ENCODE assay signal across 9 mouse cellular contexts in genomic region chr14:32472996-32473395, GRCm38 (mm10). TPM values are rescaled to one million over a fixed set of nuclear protein-coding genes. Genes with fewer than 3 reads are reported as not detected.
DNase-seq lines count a peak whose midpoint lies in the region; TF ChIP-seq lines count a peak whose summit lies in the region.
"Had no signal": no experiment of that assay in that cellular context is flagged by ENCODE, and none has a peak within 500 bp of the region (broad histone marks: within the 10 kb centered on the region; RNA-seq: fewer than 3 reads in every experiment).

No protein-coding gene starts in this region.

- DNase-seq in heart, adult 8-10 months (ENCODE audit: low spot score) = peak; percentile 10
- DNase-seq in heart, adult 11 months = no peak
- DNase-seq in R1 (ENCODE audit: low read depth, low spot score) = peak; percentile 75
- DNase-seq in heart, postnatal 36 days = peak; percentile 13 to 21
- peak; percentile 74 to 76 for DNase-seq in layer of hippocampus, postnatal 10 days (ENCODE audit: low spot score in 2 of 2)
- peak; percentile 64 for DNase-seq in mesoderm, embryonic 11.5 days (ENCODE audit: low read depth, low spot score)
- DNase-seq in telencephalon, adult 2 months (ENCODE audit: low read depth, low spot score) = peak; percentile 39

- intact Hi-C loops in heart, postnatal 36 days (cut with DNase I) = no loop called here

- TF ChIP-seq POLR2A in cortical plate, adult 2 months (IDR thresholded peaks at IDR 0.05; ENCODE audit: extremely low read depth, insufficient read depth, low read length) = no peak

- peak; percentile 85 for TF ChIP-seq CTCF in cortical plate, adult 2 months (IDR thresholded peaks at IDR 0.05; ENCODE audit: extremely low read depth, insufficient read depth, low read length)

- no peak overlapping the region for H3K27ac ChIP-seq in cortical plate, adult 2 months (ENCODE audit: insufficient read depth, low read length)
- H3K27ac ChIP-seq: liver, embryonic 15.5 days had no signal

- H3K4me1 ChIP-seq in cortical plate, adult 2 months (ENCODE audit: control insufficient read depth, insufficient read depth, low read length) = no peaks in the 10 kb centered on the region
- H3K4me1 ChIP-seq: liver, embryonic 15.5 days had no signal

- no peak overlapping the region for H3K4me3 ChIP-seq in cortical plate, adult 2 months (ENCODE audit: insufficient read depth, low read length)
- H3K4me3 ChIP-seq: liver, embryonic 15.5 days had no signal

RNA-seq across cellular contexts. Expression of gene Chat, which starts 7.2 kb away (rescaled TPM):
- total RNA-seq in heart, adult 8-10 months (2022) = not detected
- 0.32 and 1.6 TPM in 2 replicates for polyA plus RNA-seq in cortical plate, adult 2 months (2012; rRNA removed)
- total RNA-seq in heart, postnatal 36 days (2021) = not detected
- not detected for total RNA-seq in layer of hippocampus, postnatal 10 days (2021)
- polyA plus RNA-seq: liver, embryonic 15.5 days had no signal

RNA-seq across cellular contexts. Expression of gene Slc18a3, which starts 8.3 kb away (rescaled TPM):
- under 1 TPM in 1 of 4 experiments, not detected in 3; 0.19 TPM for total RNA-seq in heart, adult 8-10 months (2022)
- 0.32 and 0.75 TPM in 2 replicates for polyA plus RNA-seq in cortical plate, adult 2 months (2012; rRNA removed)
- total RNA-seq in heart, postnatal 36 days (2021) = under 1 TPM in 1 of 2 experiments, not detected in 1; 0.17 TPM
- under 1 TPM in 1 of 2 experiments, not detected in 1; 0.30 TPM for total RNA-seq in layer of hippocampus, postnatal 10 days (2021)
- polyA plus RNA-seq: liver, embryonic 15.5 days had no signal

RNA-seq across cellular contexts. Expression of gene Ercc6, which starts 40.3 kb away (rescaled TPM):
- 1 to 10 TPM; 3.5 to 6.1 (median 3.8) TPM for total RNA-seq in heart, adult 8-10 months (2022)
- polyA plus RNA-seq in cortical plate, adult 2 months (2012; rRNA removed) = 12.0 and 13.4 TPM in 2 replicates
- total RNA-seq in heart, postnatal 36 days (2021) = 1 to 10 TPM; 3.4 to 4.5 TPM
- total RNA-seq in layer of hippocampus, postnatal 10 days (2021) = 10 to 100 TPM; 18.0 to 21.4 TPM
